Mouse (Mus musculus) CH12.LX (cell line): ENCODE data around the gene Slc31a1. TPM values are rescaled to one million over a fixed set of nuclear protein-coding genes. Genes with fewer than 3 reads are reported as not detected.

ENCODE experiments used
- DNase-seq: peaks from one replicate; pipeline ENCODE4 v3.0.0-alpha.2; 2013; ENCODE audit errors: extremely low read depth
- H3K27ac ChIP-seq: 2 replicates; pipeline ENCODE4 v1.5.1; 2012; ENCODE audit warnings: low read depth, mild to moderate bottlenecking, control low read depth, moderate library complexity; ENCODE audit not compliant: insufficient read depth
- H3K27me3 ChIP-seq: replicated peaks from 2 replicates; pipeline ENCODE3; 2012; ENCODE audit warnings: inconsistent platforms
- H3K36me3 ChIP-seq, 2 experiments: replicated peaks in 1 of 2; 2 replicates each; pipeline versions ENCODE3 to v1.6.1; 2012; ENCODE audit warnings: inconsistent platforms in 1 of 2, low read length in 1 of 2, mild to moderate bottlenecking in 1 of 2, mixed read lengths in 1 of 2, moderate library complexity in 1 of 2; ENCODE audit not compliant: control insufficient read depth in 1 of 2, insufficient read depth in 1 of 2
- H3K4me1 ChIP-seq, 2 experiments: 2 replicates each; pipeline ENCODE4 v1.6.1; 2012; ENCODE audit warnings: inconsistent platforms in 1 of 2, moderate library complexity in 1 of 2; ENCODE audit not compliant: insufficient read depth in 2 of 2, control insufficient read depth in 1 of 2
- H3K4me2 ChIP-seq: 2 replicates; pipeline ENCODE4 v1.6.1; 2012; ENCODE audit warnings: low read depth, mild to moderate bottlenecking, control low read depth; ENCODE audit not compliant: poor library complexity, insufficient read depth, severe bottlenecking
- H3K4me3 ChIP-seq, 3 experiments: fragments of 150-350 bp in 1 of 3; sonication (generic) in 1 of 3; replicated peaks in 1 of 3; 2 replicates each; pipeline versions ENCODE3 to v1.5.1; 2011 to 2012; ENCODE audit warnings: low read depth in 2 of 3, low read length in 2 of 3, mild to moderate bottlenecking in 2 of 3, moderate library complexity in 2 of 3, control low read depth in 1 of 3, improper control_type of control experiment in 1 of 3, inconsistent platforms in 1 of 3, mixed read lengths in 1 of 3; ENCODE audit not compliant: poor library complexity in 1 of 3
- H3K79me2 ChIP-seq: replicated peaks from 2 replicates; pipeline ENCODE4 v1.6.1; 2012; ENCODE audit warnings: mild to moderate bottlenecking, moderate library complexity; ENCODE audit not compliant: control insufficient read depth, poor library complexity, insufficient read depth, severe bottlenecking; ENCODE audit errors: extremely low read depth
- H3K9ac ChIP-seq: 2 replicates; pipeline ENCODE4 v1.6.1; 2012; ENCODE audit warnings: low read depth, mild to moderate bottlenecking, control low read depth, moderate library complexity; ENCODE audit not compliant: insufficient read depth
- H3K9me3 ChIP-seq: replicated peaks from 2 replicates; pipeline ENCODE3; 2012; ENCODE audit warnings: low read length, inconsistent platforms, mixed read lengths
- CTCF ChIP-seq, 2 experiments: IDR thresholded peaks in 1 of 2; conservative IDR thresholded peaks in 1 of 2; 2 replicates each; pipeline ENCODE4 v1.5.1; 2011 to 2012; ENCODE audit warnings: low read depth in 2 of 2, low read length in 2 of 2, improper control_type of control experiment in 1 of 2, inconsistent platforms in 1 of 2, mild to moderate bottlenecking in 1 of 2, moderate library complexity in 1 of 2
- ELF1 ChIP-seq: IDR thresholded peaks from 2 replicates; pipeline ENCODE4 v1.6.1; 2014; ENCODE audit warnings: low read depth, mild to moderate bottlenecking, inconsistent platforms, low read length, improper control_type of control experiment
- EP300 ChIP-seq: IDR thresholded peaks from 2 replicates; pipeline ENCODE4 v1.6.1; 2011; ENCODE audit warnings: low read length, improper control_type of control experiment
- ETS1 ChIP-seq: conservative IDR thresholded peaks from 2 replicates; pipeline ENCODE4 v1.6.1; 2012; ENCODE audit warnings: low read depth, mild to moderate bottlenecking, inconsistent platforms, low read length, improper control_type of control experiment, moderate library complexity
- GABPA ChIP-seq: IDR thresholded peaks from 2 replicates; pipeline ENCODE4 v1.6.1; 2012; ENCODE audit warnings: low read depth, low read length, improper control_type of control experiment, inconsistent platforms; ENCODE audit not compliant: insufficient replicate concordance
- IRF4 ChIP-seq: IDR thresholded peaks from 2 replicates; pipeline ENCODE4 v1.6.1; 2014; ENCODE audit warnings: low read depth, mild to moderate bottlenecking, inconsistent platforms, low read length, improper control_type of control experiment
- JUN ChIP-seq: IDR thresholded peaks from 2 replicates; pipeline ENCODE4 v1.6.1; 2011; ENCODE audit warnings: low read depth, mild to moderate bottlenecking, low read length, improper control_type of control experiment, moderate library complexity; ENCODE audit not compliant: insufficient read depth
- JUND ChIP-seq: conservative IDR thresholded peaks from 2 replicates; pipeline ENCODE4 v1.6.1; 2011; ENCODE audit warnings: low read depth, low read length, improper control_type of control experiment
- KAT2A ChIP-seq: IDR thresholded peaks from 2 replicates; pipeline ENCODE4 v1.6.1; 2012; ENCODE audit warnings: low read length, improper control_type of control experiment, inconsistent platforms; ENCODE audit not compliant: insufficient replicate concordance
- MYC ChIP-seq: IDR thresholded peaks from 2 replicates; pipeline ENCODE4 v1.6.1; 2011; ENCODE audit warnings: low read depth, mild to moderate bottlenecking, improper control_type of control experiment, low read length
- NELFE ChIP-seq: IDR thresholded peaks from 2 replicates; pipeline ENCODE4 v1.6.1; 2011; ENCODE audit warnings: low read depth, low read length, improper control_type of control experiment
- POLR2AphosphoS2 ChIP-seq: IDR thresholded peaks from 2 replicates; pipeline ENCODE4 v1.6.1; 2011; ENCODE audit warnings: low read depth, low read length, improper control_type of control experiment
- RAD21 ChIP-seq: IDR thresholded peaks from 2 replicates; pipeline ENCODE4 v1.6.1; 2011; ENCODE audit warnings: low read depth, mild to moderate bottlenecking, low read length, improper control_type of control experiment, moderate library complexity
- SIN3A ChIP-seq: IDR thresholded peaks from 2 replicates; pipeline ENCODE4 v1.6.1; 2012; ENCODE audit warnings: low read length, improper control_type of control experiment, inconsistent platforms
- SMC3 ChIP-seq: IDR thresholded peaks from 2 replicates; pipeline ENCODE4 v1.6.1; 2011; ENCODE audit warnings: low read depth, low read length, improper control_type of control experiment
- TBP ChIP-seq: conservative IDR thresholded peaks from 2 replicates; pipeline ENCODE4 v1.6.1; 2011; ENCODE audit warnings: low read depth, low read length, improper control_type of control experiment
- TCF12 ChIP-seq: IDR thresholded peaks from 2 replicates; pipeline ENCODE4 v1.6.1; 2014; ENCODE audit warnings: low read depth, mild to moderate bottlenecking, inconsistent platforms, low read length, improper control_type of control experiment
- UBTF ChIP-seq: IDR thresholded peaks from 2 replicates; pipeline ENCODE4 v1.6.1; 2012; ENCODE audit warnings: low read depth, mild to moderate bottlenecking, inconsistent platforms, low read length, improper control_type of control experiment, moderate library complexity
- USF1 ChIP-seq: IDR thresholded peaks from 2 replicates; pipeline ENCODE4 v1.6.1; 2014; ENCODE audit warnings: low read depth, mild to moderate bottlenecking, inconsistent platforms, low read length, improper control_type of control experiment
- USF2 ChIP-seq: conservative IDR thresholded peaks from 2 replicates; pipeline ENCODE4 v1.6.1; 2011; ENCODE audit warnings: low read depth, low read length, improper control_type of control experiment
- ZC3H11A ChIP-seq: IDR thresholded peaks from 2 replicates; pipeline ENCODE4 v1.6.1; 2012; ENCODE audit warnings: low read depth, mild to moderate bottlenecking, inconsistent platforms, low read length, improper control_type of control experiment
- ZKSCAN1 ChIP-seq: IDR thresholded peaks from 2 replicates; pipeline ENCODE4 v1.6.1; 2012; ENCODE audit warnings: low read depth, inconsistent platforms, low read length, improper control_type of control experiment, borderline replicate concordance
- dilution Hi-C: fragments of 300-500 bp; cut with MboI; formaldehyde crosslinking; loops from 2 replicates; pipeline ENCODE4 v1.14.3; 2020; ENCODE audit warnings: low sequenced_read_pairs; ENCODE audit not compliant: extremely low pct_unique_long_range_greater_than_20kb, extremely low pct_ligation_motif_present
- in situ Hi-C: fragments of 300-500 bp; cut with MboI; formaldehyde crosslinking; loops from 3 replicates; pipeline ENCODE4 v1.14.3; 2019; ENCODE audit warnings: low sequenced_read_pairs, low pct_ligation_motif_present, low pct_unique_long_range_greater_than_20kb, mixed read lengths
- polyA plus RNA-seq: library from polyadenylated mRNA; unstranded; fragments of >175 nt; gene quantifications from 2 replicates; pipeline ENCODE4 v1.2.1, GENCODE M21; 2012; ENCODE audit warnings: low read depth; ENCODE audit not compliant: insufficient read length
- total RNA-seq, 2 experiments: library from RNA; depleted of rRNA; stranded (reverse); fragments of 300-350 nt in 1 of 2; fragments of >200 nt in 1 of 2; gene quantifications; 2 replicates each; pipeline ENCODE4 v1.2.3; 2012 to 2014

Slc31a1 gene
- total and polyA plus RNA-seq, 3 experiments, result 14.0 to 32.5 (median 19.7) TPM

- Histone ChIP-seq H3K4me1 (peaks cover 0 to 14% of the 10 kb centered on the region in 2 experiments; a peak in 1 of 4 replicates), H3K9me3 (no peaks in the 10 kb centered on the region), H3K4me2 (no peak overlapping the region), H3K27ac (no peak overlapping the region), H3K27me3 (no peaks in the 10 kb centered on the region), H3K4me3 (no peak overlapping the region), H3K36me3 (peaks cover 53 to 85% of the 10 kb centered on the region in 2 experiments), H3K79me2 (no peaks in the 10 kb centered on the region), H3K9ac (no peak overlapping the region)
- in situ Hi-C loops, result loop anchor here (10.0 kb wide), 1 partner anchor 171 kb away; the partner anchor contains the start of gene Alad
- dilution Hi-C loops, result no loop called here
- DNase-seq, result peak; percentile 39
- TF ChIP-seq UBTF (no peak), TBP (no peak), RAD21 (peak; percentile 45), ELF1 (no peak), SMC3 (peak; percentile 24), USF2 (no peak), ETS1 (no peak), CTCF (conservative IDR thresholded peaks at IDR 0.05 in 1 of 2, IDR thresholded peaks at IDR 0.05 in 1 of 2; ENCODE audit: low read depth in 2 of 2, low read length in 2 of 2) (peak in 1 of 2 experiments; percentile 43; a peak in 3 of 4 replicates), SIN3A (no peak), JUN (no peak)
Observed at GRCm38 (mm10) chr4:62344000-62344399, 16.5 kb upstream of the Slc31a1 start.

GRCm38 (mm10) chr4:62345827-62346226 is 14.7 kb upstream of the Slc31a1 start:
- no peak for TF ChIP-seq JUN
- TF ChIP-seq MYC, result no peak
- no peak for TF ChIP-seq NELFE
- TF ChIP-seq CTCF (conservative IDR thresholded peaks at IDR 0.05 in 1 of 2, IDR thresholded peaks at IDR 0.05 in 1 of 2; ENCODE audit: low read depth in 2 of 2, low read length in 2 of 2), result no peak
- TF ChIP-seq KAT2A, result no peak
- TF ChIP-seq JUND, result no peak
- no peak for TF ChIP-seq RAD21
- TF ChIP-seq EP300, result no peak
- TF ChIP-seq GABPA, result no peak
- no peak for TF ChIP-seq IRF4
- no peak for TF ChIP-seq USF1
- TF ChIP-seq ZKSCAN1, result no peak
- no peak for TF ChIP-seq UBTF
- TF ChIP-seq TCF12, result no peak
- no peak for TF ChIP-seq ZC3H11A
- TF ChIP-seq POLR2AphosphoS2, result no peak
- TF ChIP-seq, all 38 proteins: peak for 0
- no peak overlapping the region for H3K27ac ChIP-seq
- no peak overlapping the region for H3K4me3 ChIP-seq
- DNase-seq, result no peak
- in situ Hi-C loops (loop anchor here (10.0 kb wide), 1 partner anchor 169 kb away; the partner anchor contains the start of gene Alad), dilution Hi-C loops (no loop called here)
- H3K79me2 ChIP-seq, result peaks cover 3% of the 10 kb centered on the region; the same call in 1 of the 2 replicates
- no peaks in the 10 kb centered on the region for H3K9me3 ChIP-seq
- H3K4me2 ChIP-seq, result no peak overlapping the region
- no peaks in the 10 kb centered on the region for H3K27me3 ChIP-seq
- peaks cover 0 to 14% of the 10 kb centered on the region in 2 experiments; a peak in 1 of 4 replicates for H3K4me1 ChIP-seq
- peaks cover 41 to 84% of the 10 kb centered on the region in 2 experiments for H3K36me3 ChIP-seq
- H3K9ac ChIP-seq, result no peak overlapping the region
